Mouse (Mus musculus) heart, adult 10 weeks (tissue): Measurements from ENCODE around the gene Zxdc. TPM values are rescaled to one million over a fixed set of nuclear protein-coding genes. Genes with fewer than 3 reads are reported as not detected.

Source experiments
- polyA plus RNA-seq: library from polyadenylated mRNA; stranded (reverse); fragments of 350-450 nt; fragmentation: Illumina TruSeq; extraction: RNeasy Lipid Tissue Mini Kit (QIAGEN cat#74804); gene quantifications from one replicate; pipeline ENCODE4 v1.2.3, GENCODE M21; 2014; ENCODE audit warnings: low read depth, low replicate concordance

Zxdc gene
- polyA plus RNA-seq = 11.0 TPM

DNA sequence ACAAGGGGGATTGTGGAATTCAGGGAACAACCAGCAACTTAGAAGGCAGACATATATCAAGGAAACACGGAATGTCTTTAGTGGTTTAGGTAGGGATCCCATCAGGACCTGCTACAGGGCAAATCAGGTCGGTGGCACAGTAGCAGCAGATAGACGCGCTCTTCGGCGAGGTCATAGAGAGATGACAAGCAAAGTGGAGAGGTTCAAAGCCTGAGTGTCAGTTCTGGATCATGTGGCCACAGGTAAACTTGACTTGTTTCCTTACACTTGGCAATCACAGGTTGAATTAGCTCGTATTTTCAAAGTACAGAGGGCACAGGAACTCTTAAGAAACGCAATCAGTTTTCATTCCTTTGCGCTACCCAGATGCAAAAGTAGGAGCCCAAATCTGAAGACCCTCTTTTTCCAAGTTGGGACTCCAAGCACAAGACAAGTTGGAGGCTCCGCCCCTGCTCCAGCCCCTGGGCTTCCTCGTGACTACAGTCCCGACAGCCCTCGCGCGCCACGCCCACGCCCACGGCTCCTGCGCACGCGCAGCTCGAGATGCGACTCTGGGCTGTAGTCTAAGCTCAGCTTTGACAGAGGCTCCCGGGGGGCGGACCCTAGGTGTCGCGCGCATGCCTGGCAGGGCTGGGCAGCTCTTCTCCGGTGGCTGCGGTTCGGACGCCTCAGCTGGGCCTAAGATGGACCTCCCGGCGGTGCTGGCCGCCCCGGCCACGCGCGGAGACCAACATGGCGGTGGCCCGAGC lies at the start of gene Zxdc:
Gene Zxdc (plus strand): TSS at position 517 of the 749 bp plus-strand sequence.

DNA sequence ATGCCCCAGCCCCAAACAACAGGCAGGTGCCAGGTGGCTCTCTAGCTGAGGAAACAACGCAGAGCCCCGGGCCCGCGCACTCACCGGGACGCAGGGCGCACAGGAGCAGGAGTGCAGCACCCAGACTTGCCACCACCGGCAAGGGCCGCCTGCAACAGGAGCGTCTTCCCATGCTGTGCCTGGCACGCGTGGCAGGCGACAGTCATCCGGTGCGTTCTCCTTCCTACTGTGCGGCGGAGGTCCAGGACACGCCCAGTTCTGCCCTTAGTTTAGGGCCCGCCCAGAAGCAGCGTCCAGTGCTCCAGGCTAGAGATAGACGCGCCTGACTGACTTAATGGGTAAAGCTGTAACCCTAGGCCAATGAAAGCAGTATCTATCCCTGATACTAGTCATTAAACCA lies 44.3 kb upstream of the Zxdc start, which contains the start of gene Chst13:
Gene Chst13 (minus strand): TSS at position 195 of the 400 bp plus-strand sequence.

DNA sequence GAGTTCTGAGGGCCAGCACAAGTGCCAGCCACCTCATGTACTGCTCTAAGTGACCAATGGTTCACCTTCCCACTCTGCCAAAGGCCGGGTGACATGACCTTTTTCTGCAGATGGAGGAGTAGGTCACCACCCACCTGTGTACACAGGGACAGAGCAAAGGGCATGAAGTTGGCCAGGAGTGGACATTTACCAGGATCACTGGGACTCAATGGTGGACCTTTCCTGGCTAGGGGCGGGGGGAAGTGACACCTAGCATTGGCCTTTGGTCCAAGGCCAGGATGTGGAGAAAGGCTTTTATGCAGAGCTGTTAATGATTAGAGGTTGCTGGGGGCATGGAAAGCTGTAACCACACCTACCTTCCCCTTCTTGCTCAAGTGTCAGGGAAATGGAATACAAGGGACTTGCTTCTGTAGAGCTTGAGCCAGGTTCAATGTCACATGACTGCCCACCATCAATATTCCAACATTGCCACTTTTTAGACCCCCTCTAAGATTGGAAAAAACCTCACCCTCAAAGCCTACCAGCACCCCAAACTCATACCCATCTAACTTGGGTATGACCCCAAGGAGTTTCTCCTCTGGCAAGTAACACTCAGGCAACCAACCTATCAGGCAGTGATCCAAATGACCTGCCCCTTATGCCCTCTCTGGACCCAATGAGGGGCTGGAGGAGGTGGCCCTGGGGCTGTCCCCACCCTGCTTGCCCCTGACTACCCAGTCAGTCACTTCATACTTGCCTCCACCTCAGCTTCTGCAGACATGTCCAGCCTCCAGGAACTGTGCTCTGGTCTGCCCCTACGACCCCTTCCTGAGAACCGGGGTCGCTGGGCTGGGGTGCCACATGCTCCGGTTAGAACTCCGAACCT lies 36.5 kb upstream of the Zxdc start, which contains the start of gene Uroc1:
Gene Uroc1 (plus strand): TSS at position 724 of the 865 bp plus-strand sequence.

DNA sequence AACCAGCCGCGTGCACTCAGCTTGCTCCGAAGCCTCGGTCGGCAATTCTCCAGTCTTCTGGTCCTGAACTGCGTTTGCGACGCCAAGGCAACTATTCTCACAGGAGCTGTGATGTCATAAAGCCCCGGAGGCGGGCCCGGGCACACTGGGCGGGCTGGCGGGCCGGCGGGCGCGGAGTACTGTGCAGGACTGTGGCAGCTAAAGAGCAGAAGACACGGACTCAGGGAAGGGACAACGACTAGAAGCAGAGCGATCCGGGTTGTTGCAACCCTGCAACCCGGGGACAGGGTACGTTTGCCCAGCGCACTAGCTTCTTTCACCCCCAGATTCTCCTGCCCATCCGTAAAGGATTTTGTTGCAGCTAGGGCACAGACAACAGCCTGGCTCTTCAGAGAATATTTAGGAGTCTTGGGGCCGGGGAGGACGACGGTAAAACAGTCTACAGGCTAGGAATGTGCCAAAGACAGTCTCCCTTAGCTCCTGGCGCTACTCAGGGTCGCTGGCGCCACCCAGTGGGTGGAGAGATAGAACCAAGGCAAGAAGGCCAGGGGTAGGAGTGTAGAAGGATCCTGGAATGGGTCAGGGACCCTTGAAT lies 59.2 kb downstream of the Zxdc start, which contains the start of gene Cfap100:
Gene Cfap100 (minus strand): TSS at position 418 of the 595 bp plus-strand sequence.

Other genes with a start within 250 kb of the Zxdc start
- gene Vmn1r51, start 246.9 kb upstream of the Zxdc start, polyA plus RNA-seq = not detected
- gene Vmn1r52, start 194.7 kb upstream of the Zxdc start, polyA plus RNA-seq = not detected
- not detected for gene V1ra8, start 166.7 kb upstream of the Zxdc start, polyA plus RNA-seq
- not detected for gene Vmn1r53, start 145.1 kb upstream of the Zxdc start, polyA plus RNA-seq
- not detected for gene Vmn1r54, start 123.2 kb upstream of the Zxdc start, polyA plus RNA-seq
- gene BC048671, start 68.3 kb upstream of the Zxdc start, polyA plus RNA-seq = not detected
- not detected for gene Chst13, start 44.3 kb upstream of the Zxdc start, polyA plus RNA-seq
- gene Uroc1, start 36.2 kb upstream of the Zxdc start, polyA plus RNA-seq = not detected
- gene Cfap100, start 59.3 kb downstream of the Zxdc start, polyA plus RNA-seq = 0.73 TPM
- gene Klf15, start 93.1 kb downstream of the Zxdc start, polyA plus RNA-seq = 53.3 TPM
- 4.5 TPM for gene Aldh1l1, start 116.9 kb downstream of the Zxdc start, polyA plus RNA-seq
- gene Slc41a3, start 235.2 kb downstream of the Zxdc start, polyA plus RNA-seq = 79.6 TPM